Mouse (Mus musculus) lung, postnatal 0 days (tissue): ENCODE data around the gene Sdhc. TPM values are rescaled to one million over a fixed set of nuclear protein-coding genes. Genes with fewer than 3 reads are reported as not detected.
A peak's percentile ranks its signal among the peaks of the same experiment; 100 is the strongest.
"Not testable (repeated sequence)": the region's sequence is repeated elsewhere in the genome, so short reads cannot be mapped to it uniquely, and the experiment has no call there.

Source experiments
- ATAC-seq: fragments of 200-750 bp; cut with Nextera tagmentation; 2 replicates; pipeline ENCODE4 v1.8.0; 2017; ENCODE audit warnings: moderate library complexity
- DNase-seq: peaks from one replicate; pipeline ENCODE4 v3.0.0-alpha.2; 2016; ENCODE audit warnings: low spot score
- H3K27ac ChIP-seq: fragments of 300-500 bp; sonication (generic); 2 replicates; pipeline ENCODE4 v1.5.1; 2014; ENCODE audit warnings: antibody characterized with exemption, mild to moderate bottlenecking, low read length, mixed read lengths
- H3K27me3 ChIP-seq: fragments of 300-500 bp; sonication (generic); replicated peaks from 2 replicates; pipeline ENCODE4 v1.6.1; 2014; ENCODE audit warnings: low read length, mixed read lengths; ENCODE audit not compliant: insufficient read depth
- H3K36me3 ChIP-seq: fragments of 300-500 bp; sonication (generic); 2 replicates; pipeline ENCODE4 v1.6.1; 2014; ENCODE audit warnings: low read length, mixed read lengths; ENCODE audit not compliant: insufficient read depth
- H3K4me1 ChIP-seq: fragments of 300-500 bp; sonication (generic); 2 replicates; pipeline ENCODE4 v1.6.1; 2014; ENCODE audit warnings: antibody characterized with exemption, low read depth, low read length, mixed read lengths; ENCODE audit not compliant: insufficient read depth
- H3K4me2 ChIP-seq: fragments of 300-500 bp; sonication (generic); replicated peaks from 2 replicates; pipeline ENCODE4 v1.6.1; 2014; ENCODE audit warnings: low read depth, mild to moderate bottlenecking, low read length, moderate library complexity, mixed read lengths
- H3K4me3 ChIP-seq: fragments of 300-500 bp; sonication (generic); 2 replicates; pipeline ENCODE4 v1.5.1; 2014; ENCODE audit warnings: low read depth, low read length
- H3K9ac ChIP-seq: fragments of 300-500 bp; sonication (generic); replicated peaks from 2 replicates; pipeline ENCODE4 v1.6.1; 2014; ENCODE audit warnings: low read depth, mild to moderate bottlenecking
- H3K9me3 ChIP-seq: fragments of 300-500 bp; sonication (generic); 2 replicates; pipeline ENCODE4 v1.6.1; 2016; ENCODE audit warnings: low read length, mixed read lengths
- CTCF ChIP-seq: IDR thresholded peaks from 2 replicates; pipeline ENCODE4 v1.5.1; 2016; ENCODE audit warnings: antibody characterized with exemption, mild to moderate bottlenecking
- EP300 ChIP-seq: IDR thresholded peaks from 2 replicates; pipeline ENCODE4 v1.6.1; 2016; ENCODE audit warnings: antibody characterized with exemption, mild to moderate bottlenecking, control low read depth
- WGBS: fragments of 180-500 bp; shearing (Covaris S2); extraction: QIAGEN DNeasy Blood & Tissue Kit; methylation state at CpG from one replicate; pipeline ENCODE4 v1.1.7; 2014; 5-methylcytosine and 5-hydroxymethylcytosine counted together
- polyA plus RNA-seq: library from polyadenylated mRNA; unstranded; fragments of >200 nt; fragmentation: Nextera tagmentation; extraction: Ambion mirVana; gene quantifications from 2 replicates; pipeline ENCODE4 v1.2.1, GENCODE M21; 2015

The Sdhc gene
- polyA plus RNA-seq, 1 experiment from 2014 or later: 157 TPM

DNA sequence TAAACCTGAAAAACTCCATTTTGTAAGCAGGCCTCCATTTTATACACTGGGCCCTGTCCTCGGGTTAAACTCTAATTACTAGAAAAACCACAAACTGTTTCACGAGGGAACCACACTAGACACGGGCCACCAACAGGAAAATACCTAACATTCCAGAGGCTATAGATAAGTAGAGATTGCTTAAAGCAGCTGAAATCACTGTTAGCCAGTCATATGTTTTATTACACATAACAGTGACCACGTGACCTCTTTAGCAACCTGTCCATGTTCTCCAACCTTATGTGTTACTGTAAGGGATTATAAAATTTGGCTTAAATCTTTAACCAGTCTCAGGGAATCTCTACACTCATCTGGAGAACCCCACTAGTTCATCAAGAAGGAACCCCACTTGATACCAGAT, 56.0 kb downstream of the Sdhc start:
- Histone ChIP-seq H3K4me3 (no peak overlapping the region), H3K36me3 (no peaks in the 10 kb centered on the region), H3K4me2 (no peak overlapping the region), H3K4me1 (no peaks in the 10 kb centered on the region), H3K27ac (no peak overlapping the region), H3K9me3 (no peaks in the 10 kb centered on the region), H3K9ac (no peak overlapping the region), H3K27me3 (no peaks in the 10 kb centered on the region)
- DNase-seq (peak; percentile 65), ATAC-seq (peak; percentile 69)
- TF ChIP-seq EP300 (0 out of 2 replicates have a peak, but pooled peaks have one; percentile 34), CTCF (no peak)
- 41% methylated on average over 4 of the region's 4 CpGs for WGBS

DNA sequence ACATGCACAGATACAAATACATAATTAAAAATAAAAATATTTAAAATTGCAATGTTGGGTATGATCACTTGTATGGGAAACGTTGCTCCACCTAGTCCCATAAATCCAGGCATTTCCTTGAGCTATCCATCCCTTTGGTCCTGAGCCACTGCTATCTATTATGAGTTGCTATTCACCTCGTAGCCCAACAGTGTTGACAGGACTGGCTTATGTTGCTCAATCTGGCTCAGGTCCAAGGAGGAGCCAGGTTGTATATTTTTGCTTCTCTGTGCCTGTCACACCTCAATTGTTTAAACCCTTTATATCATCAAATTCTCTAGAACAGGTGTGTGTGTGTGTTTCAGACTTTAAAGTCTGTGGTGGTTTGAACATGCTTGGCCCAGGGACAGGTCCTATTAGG, 59.6 kb downstream of the Sdhc start:
- H3K9me3 ChIP-seq: no peaks in the 10 kb centered on the region
- no peak for DNase-seq
- H3K27me3 ChIP-seq: peaks cover 9% of the 10 kb centered on the region; the same call in 1 of the 2 replicates
- H3K27ac ChIP-seq: no peak overlapping the region
- WGBS: 58% methylated on average over 2 of the region's 2 CpGs
- no peaks in the 10 kb centered on the region for H3K4me1 ChIP-seq
- no peak for ATAC-seq
- no peaks in the 10 kb centered on the region for H3K36me3 ChIP-seq
- H3K9ac ChIP-seq: no peak overlapping the region
- H3K4me2 ChIP-seq: no peak overlapping the region
- H3K4me3 ChIP-seq: no peak overlapping the region
- no peak for TF ChIP-seq CTCF

DNA sequence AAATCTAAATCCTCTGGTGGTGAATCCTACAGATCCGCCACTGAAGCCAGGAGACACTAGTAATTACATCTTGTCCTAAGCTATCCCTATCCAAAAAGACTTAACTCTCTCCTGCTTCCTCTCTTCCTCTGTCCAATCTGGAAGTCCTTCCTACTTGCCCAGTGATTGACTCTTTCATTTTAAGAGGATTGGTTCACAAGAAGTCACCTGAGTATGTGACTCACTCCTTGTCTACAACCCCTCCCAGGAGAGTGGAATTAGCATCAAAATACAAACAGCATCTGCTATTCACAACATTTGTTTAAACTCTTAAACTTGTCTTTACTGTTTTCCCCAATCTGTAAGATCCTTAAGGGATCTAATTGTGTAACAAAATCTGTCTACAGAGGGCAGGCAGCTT, 60.5 kb downstream of the Sdhc start:
- Histone ChIP-seq H3K4me3 (no peak overlapping the region), H3K9ac (no peak overlapping the region), H3K9me3 (no peaks in the 10 kb centered on the region), H3K4me1 (no peaks in the 10 kb centered on the region), H3K36me3 (no peaks in the 10 kb centered on the region), H3K27ac (no peak overlapping the region), H3K27me3 (peaks cover 10% of the 10 kb centered on the region; the same call in 1 of the 2 replicates), H3K4me2 (no peak overlapping the region)
- TF ChIP-seq CTCF: no peak
- no peak for TF ChIP-seq EP300
- no peak for DNase-seq
- 86% methylated on average over 1 of the region's 1 CpGs for WGBS
- ATAC-seq: no peak

DNA sequence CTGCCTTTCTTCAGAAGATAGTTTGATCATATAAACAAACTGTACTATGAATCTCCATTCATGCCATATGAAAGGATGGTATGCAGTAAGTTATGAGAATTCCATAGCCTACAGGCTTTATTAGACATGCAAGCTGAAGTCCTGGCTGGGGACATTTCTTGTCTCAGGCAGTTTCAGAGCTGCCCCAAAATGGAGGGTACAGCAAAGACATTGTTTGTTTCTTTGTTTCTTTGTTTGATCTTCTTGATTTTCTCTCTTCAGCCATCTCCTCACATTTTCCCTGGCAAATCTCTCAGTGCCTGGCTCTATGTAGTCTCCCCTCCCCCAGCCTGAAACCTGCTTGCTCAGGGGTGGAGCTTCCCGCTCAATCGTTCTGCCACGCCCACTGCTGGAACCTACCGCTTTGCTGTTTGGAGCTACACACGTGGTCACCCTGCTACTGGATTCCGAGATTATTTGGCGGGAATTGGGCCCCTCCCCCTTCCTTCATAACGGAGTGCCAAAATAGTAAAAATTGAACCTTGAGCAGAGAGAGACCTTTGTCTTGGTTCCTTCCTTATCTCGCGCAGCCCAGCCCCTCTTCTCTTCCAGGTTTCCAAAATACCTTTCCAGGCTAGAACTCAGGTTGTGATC, 62.0 kb downstream of the Sdhc start:
- WGBS: 3% methylated on average over 10 of the region's 10 CpGs
- H3K27ac ChIP-seq, H3K4me3 ChIP-seq, H3K36me3 ChIP-seq, H3K4me2 ChIP-seq, H3K9ac ChIP-seq, H3K27me3 ChIP-seq, DNase-seq, H3K4me1 ChIP-seq, H3K9me3 ChIP-seq, ATAC-seq: not testable (repeated sequence)

DNA sequence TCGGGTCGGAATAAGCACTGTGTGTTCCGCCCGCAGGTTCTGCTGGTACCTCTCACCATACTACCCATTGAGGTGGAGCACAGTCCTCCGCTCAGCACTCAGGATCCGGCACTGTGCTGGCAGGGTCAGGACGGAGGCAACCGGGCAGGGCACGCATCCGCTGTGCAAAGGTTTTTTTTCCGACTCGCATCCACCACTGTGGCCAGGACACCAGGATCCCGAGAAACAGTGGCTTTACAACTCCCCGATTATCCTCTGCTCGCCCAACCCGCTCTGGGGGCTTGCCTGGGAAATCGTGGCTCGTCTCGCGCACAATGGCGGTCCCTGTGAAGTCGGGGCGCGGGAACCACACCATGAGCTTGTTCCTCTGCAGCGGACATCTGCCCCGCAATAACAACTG, 64.7 kb downstream of the Sdhc start:
- no peak for ATAC-seq
- Histone ChIP-seq H3K9me3 (no peaks in the 10 kb centered on the region), H3K36me3 (no peaks in the 10 kb centered on the region), H3K4me1 (no peaks in the 10 kb centered on the region), H3K9ac (no peak overlapping the region), H3K4me3 (peak overlapping the region; percentile 31), H3K27ac (no peak overlapping the region), H3K4me2 (peak overlapping the region; percentile 47), H3K27me3 (peaks cover 10% of the 10 kb centered on the region; the same call in 1 of the 2 replicates)
- WGBS: 2% methylated on average over 26 of the region's 26 CpGs
- DNase-seq: no peak
- TF ChIP-seq CTCF (no peak), EP300 (no peak)

DNA sequence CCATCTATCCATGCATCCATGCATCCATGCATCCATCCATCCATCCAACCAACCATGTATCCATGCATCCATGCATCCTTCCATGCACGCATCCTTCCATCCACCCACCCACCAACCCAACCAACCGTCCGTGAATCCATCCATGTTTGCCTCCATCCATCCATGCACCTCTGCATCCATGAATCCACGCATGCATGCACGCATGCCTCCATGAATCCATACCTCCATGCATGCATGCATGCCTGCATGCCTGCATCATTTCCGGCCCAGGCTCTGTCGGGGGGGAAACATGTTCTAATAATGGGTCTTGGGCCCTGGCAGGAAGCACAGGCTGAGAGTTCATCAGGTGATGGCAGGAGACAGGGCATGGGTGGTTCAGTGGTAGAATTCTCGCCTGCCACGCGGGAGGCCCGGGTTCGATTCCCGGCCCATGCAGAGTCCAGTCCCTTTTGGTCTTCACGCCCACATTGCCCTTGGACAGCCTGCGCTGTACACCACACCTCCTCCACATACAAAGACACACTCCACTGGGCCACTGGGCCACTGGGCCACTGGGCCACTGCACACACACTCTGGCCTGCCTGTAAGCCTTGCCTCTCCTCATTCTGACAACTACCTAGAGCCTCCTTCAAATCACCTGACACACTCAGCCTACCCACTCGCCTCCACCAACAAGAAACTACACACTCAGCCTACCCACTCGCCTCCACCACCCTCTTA, 68.7 kb downstream of the Sdhc start:
- not testable (repeated sequence) for ATAC-seq, H3K36me3 ChIP-seq, H3K27me3 ChIP-seq, H3K27ac ChIP-seq, H3K4me2 ChIP-seq, H3K9me3 ChIP-seq, H3K4me1 ChIP-seq, H3K9ac ChIP-seq, DNase-seq, H3K4me3 ChIP-seq
- 29% methylated on average over 9 of the region's 17 CpGs for WGBS

DNA sequence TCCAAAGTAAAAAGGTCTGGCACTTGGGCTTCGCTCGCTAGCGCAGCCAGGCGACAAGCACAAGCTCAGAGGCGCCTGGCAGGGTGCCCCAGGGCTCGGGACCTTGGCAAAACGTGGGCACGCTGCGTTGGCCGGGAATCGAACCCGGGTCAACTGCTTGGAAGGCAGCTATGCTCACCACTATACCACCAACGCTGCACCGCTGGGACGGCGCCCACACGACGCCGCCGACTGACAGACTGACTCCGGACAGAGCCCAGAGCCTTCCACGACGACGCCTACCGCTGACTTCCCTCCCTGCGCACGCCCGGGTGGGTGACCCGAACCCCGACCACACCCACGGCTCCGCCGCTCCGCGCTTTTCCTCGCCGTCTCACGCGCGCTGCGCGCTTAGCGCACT, 70.6 kb downstream of the Sdhc start:
- not testable (repeated sequence) for DNase-seq, H3K4me3 ChIP-seq, H3K27ac ChIP-seq, H3K27me3 ChIP-seq, H3K4me2 ChIP-seq, H3K9ac ChIP-seq, H3K36me3 ChIP-seq, H3K4me1 ChIP-seq, H3K9me3 ChIP-seq
- WGBS: no CpG with 5 or more reads among the region's 43 CpGs
- peak; percentile 58 for ATAC-seq

DNA sequence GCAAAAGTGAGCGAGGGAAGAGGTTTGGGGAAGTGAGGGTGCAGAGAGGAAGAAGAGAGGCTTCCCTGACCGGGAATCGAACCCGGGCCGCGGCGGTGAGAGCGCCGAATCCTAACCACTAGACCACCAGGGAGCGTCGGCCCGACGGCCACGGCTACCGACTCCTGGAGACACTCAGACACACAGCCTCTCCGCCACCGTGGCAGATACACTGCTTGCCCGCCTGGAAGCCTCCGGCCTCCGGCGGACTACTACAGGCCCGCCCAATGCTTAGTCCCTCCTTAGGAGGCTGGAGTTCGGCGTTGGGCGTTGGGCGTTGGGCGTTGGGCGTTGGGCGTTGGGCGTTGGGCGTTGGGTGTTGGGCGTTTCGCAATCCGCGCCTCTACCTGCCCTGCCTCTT, 71.1 kb downstream of the Sdhc start:
- not testable (repeated sequence) for H3K4me2 ChIP-seq

DNA sequence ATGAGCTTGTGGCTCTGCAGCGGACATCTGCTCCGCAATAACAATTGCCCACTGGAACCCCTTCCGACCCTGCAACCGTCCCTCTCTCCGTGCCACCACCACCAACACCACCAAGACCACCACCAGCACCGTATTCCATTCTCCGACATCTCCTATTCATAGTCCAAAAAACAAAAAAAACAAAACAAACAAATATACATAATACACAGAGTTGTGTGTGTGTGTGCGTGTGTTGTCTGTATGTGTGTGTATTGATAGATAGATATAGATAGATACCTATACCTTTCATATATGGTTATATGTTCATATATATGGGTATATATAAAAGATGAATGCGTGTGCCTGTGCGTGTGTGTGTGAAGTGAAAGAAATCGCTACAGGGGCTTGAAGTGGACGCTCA, 72.0 kb downstream of the Sdhc start:
- H3K9ac ChIP-seq, H3K4me2 ChIP-seq, ATAC-seq, H3K36me3 ChIP-seq, DNase-seq, H3K4me1 ChIP-seq, H3K9me3 ChIP-seq, H3K27me3 ChIP-seq, H3K27ac ChIP-seq: not testable (repeated sequence)
- 28% methylated on average over 11 of the region's 12 CpGs for WGBS
- 0 out of 2 replicates have a peak overlapping the region, but pooled peaks have one; percentile 10 for H3K4me3 ChIP-seq

More for the DNA sequence above, 71.1 kb downstream of the Sdhc start:
- not testable (repeated sequence) for H3K9me3 ChIP-seq, H3K9ac ChIP-seq, H3K4me3 ChIP-seq, H3K27me3 ChIP-seq, H3K36me3 ChIP-seq, H3K4me1 ChIP-seq, DNase-seq, H3K27ac ChIP-seq
- no CpG with 5 or more reads among the region's 35 CpGs for WGBS
- peak; percentile 59 for ATAC-seq
